Mouse (Mus musculus): ENCODE measurements around the gene Chchd6. TPM values are rescaled to one million over a fixed set of nuclear protein-coding genes. Genes with fewer than 3 reads are reported as not detected.
A peak's percentile ranks its signal among the peaks of the same experiment; 100 is the strongest.

The Chchd6 gene
- polyA plus RNA-seq, 1 experiment from 2014 or later: 6.1 TPM

- 94% methylated on average over 9 of the region's 9 CpGs for WGBS (ENCODE audit: missing documents)
- H3K27ac ChIP-seq: peak overlapping the region; percentile 62
- no peaks in the 10 kb centered on the region for H3K79me2 ChIP-seq (ENCODE audit: inconsistent target)
- no peaks in the 10 kb centered on the region for H3K36me3 ChIP-seq (ENCODE audit: inconsistent target)
- no peak overlapping the region for H3K4me3 ChIP-seq (ENCODE audit: inconsistent target)
Measured at GRCm38 (mm10) chr6:89461250-89462222, 133.9 kb downstream of the Chchd6 start.

GRCm38 (mm10) chr6:89459634-89460033, 135.8 kb downstream of the Chchd6 start:
- Histone ChIP-seq H3K36me3 (ENCODE audit: inconsistent target) (no peaks in the 10 kb centered on the region), H3K79me2 (ENCODE audit: inconsistent target) (no peaks in the 10 kb centered on the region), H3K27ac (no peak overlapping the region), H3K4me3 (ENCODE audit: inconsistent target) (no peak overlapping the region)
- 93% methylated on average over 3 of the region's 3 CpGs for WGBS (ENCODE audit: missing documents)

GRCm38 (mm10) chr6:89457601-89458000, 137.9 kb downstream of the Chchd6 start:
- Histone ChIP-seq H3K4me3 (ENCODE audit: inconsistent target) (no peak overlapping the region), H3K79me2 (ENCODE audit: inconsistent target) (no peaks in the 10 kb centered on the region), H3K36me3 (ENCODE audit: inconsistent target) (no peaks in the 10 kb centered on the region), H3K27ac (no peak overlapping the region)
- 96% methylated on average over 2 of the region's 2 CpGs for WGBS (ENCODE audit: missing documents)

GRCm38 (mm10) chr6:89456409-89456961, 139.0 kb downstream of the Chchd6 start:
- Histone ChIP-seq H3K36me3 (ENCODE audit: inconsistent target) (no peaks in the 10 kb centered on the region), H3K4me3 (ENCODE audit: inconsistent target) (no peak overlapping the region), H3K79me2 (ENCODE audit: inconsistent target) (no peaks in the 10 kb centered on the region), H3K27ac (peak overlapping the region; percentile 73; the same call in 1 of the 2 replicates)
- 93% methylated on average over 1 of the region's 1 CpGs for WGBS (ENCODE audit: missing documents)

- Histone ChIP-seq H3K36me3 (ENCODE audit: inconsistent target) (no peaks in the 10 kb centered on the region), H3K4me3 (ENCODE audit: inconsistent target) (no peak overlapping the region), H3K27ac (peak overlapping the region; percentile 73), H3K79me2 (ENCODE audit: inconsistent target) (no peaks in the 10 kb centered on the region)
- 29% methylated on average over 4 of the region's 4 CpGs for WGBS (ENCODE audit: missing documents)
Measured at GRCm38 (mm10) chr6:89455523-89456000, 139.9 kb downstream of the Chchd6 start.

GRCm38 (mm10) chr6:89454437-89454836, 141.0 kb downstream of the Chchd6 start:
- no peak overlapping the region for H3K27ac ChIP-seq
- 95% methylated on average over 2 of the region's 2 CpGs for WGBS (ENCODE audit: missing documents)
- no peaks in the 10 kb centered on the region for H3K79me2 ChIP-seq (ENCODE audit: inconsistent target)
- H3K4me3 ChIP-seq (ENCODE audit: inconsistent target): no peak overlapping the region
- H3K36me3 ChIP-seq (ENCODE audit: inconsistent target): no peaks in the 10 kb centered on the region

GRCm38 (mm10) chr6:89452976-89453674, 142.3 kb downstream of the Chchd6 start:
- 93% methylated on average over 7 of the region's 7 CpGs for WGBS (ENCODE audit: missing documents)

GRCm38 (mm10) chr6:89452356-89452755, 143.1 kb downstream of the Chchd6 start:
- no peaks in the 10 kb centered on the region for H3K36me3 ChIP-seq (ENCODE audit: inconsistent target)
- H3K79me2 ChIP-seq (ENCODE audit: inconsistent target): no peaks in the 10 kb centered on the region
- no peak overlapping the region for H3K27ac ChIP-seq
- H3K4me3 ChIP-seq (ENCODE audit: inconsistent target): no peak overlapping the region
- WGBS (ENCODE audit: missing documents): 95% methylated on average over 6 of the region's 6 CpGs

More at GRCm38 (mm10) chr6:89452976-89453674, 142.3 kb downstream of the Chchd6 start:
- H3K36me3 ChIP-seq (ENCODE audit: inconsistent target): no peaks in the 10 kb centered on the region
- no peak overlapping the region for H3K27ac ChIP-seq
- no peak overlapping the region for H3K4me3 ChIP-seq (ENCODE audit: inconsistent target)
- H3K79me2 ChIP-seq (ENCODE audit: inconsistent target): no peaks in the 10 kb centered on the region

- H3K27ac ChIP-seq: peak overlapping the region; percentile 82
- no peak overlapping the region for H3K4me3 ChIP-seq (ENCODE audit: inconsistent target)
- no peaks in the 10 kb centered on the region for H3K36me3 ChIP-seq (ENCODE audit: inconsistent target)
- WGBS (ENCODE audit: missing documents): 9% methylated on average over 3 of the region's 3 CpGs
- H3K79me2 ChIP-seq (ENCODE audit: inconsistent target): no peaks in the 10 kb centered on the region
Measured at GRCm38 (mm10) chr6:89448736-89449135, 146.7 kb downstream of the Chchd6 start.

- Histone ChIP-seq H3K4me3 (ENCODE audit: inconsistent target) (no peak overlapping the region), H3K79me2 (ENCODE audit: inconsistent target) (no peaks in the 10 kb centered on the region), H3K27ac (no peak overlapping the region), H3K36me3 (ENCODE audit: inconsistent target) (no peaks in the 10 kb centered on the region)
- 97% methylated on average over 4 of the region's 4 CpGs for WGBS (ENCODE audit: missing documents)
Measured at GRCm38 (mm10) chr6:89440671-89441070, 154.8 kb downstream of the Chchd6 start.

GRCm38 (mm10) chr6:89431920-89432482, 163.5 kb downstream of the Chchd6 start:
- 90% methylated on average over 2 of the region's 2 CpGs for WGBS (ENCODE audit: missing documents)
- H3K36me3 ChIP-seq (ENCODE audit: inconsistent target): no peaks in the 10 kb centered on the region
- H3K79me2 ChIP-seq (ENCODE audit: inconsistent target): no peaks in the 10 kb centered on the region
- no peak overlapping the region for H3K27ac ChIP-seq
- no peak overlapping the region for H3K4me3 ChIP-seq (ENCODE audit: inconsistent target)

- Histone ChIP-seq H3K27ac (peak overlapping the region; percentile 24; the same call in 1 of the 2 replicates), H3K36me3 (ENCODE audit: inconsistent target) (no peaks in the 10 kb centered on the region), H3K79me2 (ENCODE audit: inconsistent target) (no peaks in the 10 kb centered on the region), H3K4me3 (ENCODE audit: inconsistent target) (no peak overlapping the region)
Measured at GRCm38 (mm10) chr6:89430749-89431148, 164.7 kb downstream of the Chchd6 start.

GRCm38 (mm10) chr6:89428661-89429375, 166.6 kb downstream of the Chchd6 start:
- Histone ChIP-seq H3K4me3 (ENCODE audit: inconsistent target) (no peak overlapping the region), H3K36me3 (ENCODE audit: inconsistent target) (no peaks in the 10 kb centered on the region), H3K27ac (no peak overlapping the region), H3K79me2 (ENCODE audit: inconsistent target) (no peaks in the 10 kb centered on the region)
- WGBS (ENCODE audit: missing documents): 83% methylated on average over 2 of the region's 2 CpGs

GRCm38 (mm10) chr6:89424461-89424860, 171.0 kb downstream of the Chchd6 start:
- Histone ChIP-seq H3K36me3 (ENCODE audit: inconsistent target) (no peaks in the 10 kb centered on the region), H3K27ac (no peak overlapping the region), H3K4me3 (ENCODE audit: inconsistent target) (no peak overlapping the region), H3K79me2 (ENCODE audit: inconsistent target) (no peaks in the 10 kb centered on the region)
- WGBS (ENCODE audit: missing documents): 100% methylated on average over 1 of the region's 1 CpGs
